Mouse (Mus musculus) ES-E14 (cell line): Measurements from ENCODE around the gene Slc29a2. TPM values are rescaled to one million over a fixed set of nuclear protein-coding genes. Genes with fewer than 3 reads are reported as not detected.
A peak's percentile ranks its signal among the peaks of the same experiment; 100 is the strongest.

Experiments used
- DNase-seq: peaks from one replicate; pipeline ENCODE4 v3.0.0-alpha.2; 2013; ENCODE audit warnings: low read depth, low spot score
- H3K27ac ChIP-seq: 2 replicates; pipeline ENCODE4 v1.5.1; 2012; ENCODE audit warnings: low read depth, mild to moderate bottlenecking, low read length, moderate library complexity, mixed read lengths; ENCODE audit not compliant: poor library complexity, insufficient read depth, severe bottlenecking
- H3K36me3 ChIP-seq: 2 replicates; pipeline ENCODE4 v1.6.1; 2012; ENCODE audit warnings: mild to moderate bottlenecking, low read length, moderate library complexity, mixed read lengths; ENCODE audit not compliant: control insufficient read depth, poor library complexity, insufficient read depth, severe bottlenecking
- H3K4me1 ChIP-seq, 2 experiments: fragments of 150-350 bp in 1 of 2; sonication (generic) in 1 of 2; 2 replicates each; pipeline ENCODE4 v1.6.1; 2012; ENCODE audit warnings: low read length in 2 of 2, mild to moderate bottlenecking in 1 of 2, mixed read lengths in 1 of 2; ENCODE audit not compliant: control insufficient read depth in 2 of 2, insufficient read depth in 2 of 2, poor library complexity in 1 of 2
- H3K4me3 ChIP-seq, 2 experiments: fragments of 150-350 bp in 1 of 2; sonication (generic) in 1 of 2; 2 replicates each; pipeline ENCODE4 v1.5.1; 2012; ENCODE audit warnings: low read length in 2 of 2, low read depth in 1 of 2, mild to moderate bottlenecking in 1 of 2, mixed read lengths in 1 of 2; ENCODE audit not compliant: insufficient read depth in 1 of 2, poor library complexity in 1 of 2, severe bottlenecking in 1 of 2
- H3K9ac ChIP-seq: 2 replicates; pipeline ENCODE4 v1.6.1; 2012; ENCODE audit warnings: low read depth, mild to moderate bottlenecking, low read length, mixed read lengths; ENCODE audit not compliant: poor library complexity, insufficient read depth, severe bottlenecking
- H3K9me3 ChIP-seq: fragments of 150-350 bp; sonication (generic); 2 replicates; pipeline ENCODE4 v1.6.1; 2012; ENCODE audit warnings: low read depth, mild to moderate bottlenecking, low read length; ENCODE audit not compliant: control insufficient read depth, insufficient read depth
- CHD2 ChIP-seq: IDR thresholded peaks from 2 replicates; pipeline ENCODE4 v1.6.1; 2014; ENCODE audit warnings: mild to moderate bottlenecking, low read depth, low read length, inconsistent platforms
- HCFC1 ChIP-seq: IDR thresholded peaks from 2 replicates; pipeline ENCODE4 v1.6.1; 2012; ENCODE audit warnings: low read length, inconsistent platforms, borderline replicate concordance; ENCODE audit not compliant: insufficient read depth
- MAFK ChIP-seq: IDR thresholded peaks from 2 replicates; pipeline ENCODE4 v1.6.1; 2014; ENCODE audit warnings: mild to moderate bottlenecking, low read depth, low read length, inconsistent platforms; ENCODE audit not compliant: insufficient read depth
- ZC3H11A ChIP-seq: IDR thresholded peaks from 2 replicates; pipeline ENCODE4 v1.6.1; 2012; ENCODE audit warnings: low read depth, mild to moderate bottlenecking, inconsistent platforms, low read length, borderline replicate concordance
- ZNF384 ChIP-seq: IDR thresholded peaks from 2 replicates; pipeline ENCODE4 v1.6.1; 2012; ENCODE audit warnings: low read depth, low read length, inconsistent platforms
- in situ Hi-C, 2 experiments: fragments of 600-800 bp; cut with MboI; formaldehyde crosslinking; loops; one replicate each; pipeline ENCODE4 v1.15.1; 2025; ENCODE audit warnings: low sequenced_read_pairs in 2 of 2, inconsistent platforms in 1 of 2; ENCODE audit not compliant: unreplicated experiment in 2 of 2
- total RNA-seq: library from RNA; depleted of rRNA; stranded (reverse); fragments of 300-350 nt; gene quantifications from 2 replicates; pipeline ENCODE4 v1.2.3, GENCODE M21; 2012

Gene Slc29a2
- total RNA-seq, 1 experiment, result 21.0 TPM

DNA sequence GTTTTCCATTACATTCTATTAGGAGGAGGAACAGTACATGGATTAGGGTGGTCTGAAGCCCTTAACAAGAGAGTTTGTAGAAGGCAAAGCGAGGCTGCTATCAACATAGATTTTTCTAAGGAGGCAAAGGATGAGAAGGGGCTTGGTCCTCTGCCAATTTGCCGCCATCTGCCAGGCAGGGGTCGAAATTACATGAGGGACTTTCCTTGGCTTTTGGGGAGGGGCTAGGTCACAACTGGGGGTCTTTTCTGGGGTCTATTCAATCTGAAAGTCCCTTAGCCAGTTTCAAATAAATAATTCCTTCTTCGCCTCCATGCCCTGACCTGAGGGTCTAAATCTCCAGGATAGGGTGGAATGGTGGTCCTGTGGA lies 33.4 kb upstream of the Slc29a2 start, which contains the start of gene Npas4:
TSS of gene Npas4 (minus strand) at position 61 of the 370 bp plus-strand sequence.
- H3K27ac ChIP-seq, result no peak within 1 kb of the TSS; the same call in 1 of the 2 replicates
- in situ Hi-C loops, result loop anchor here in 1 of 2 experiments (25.0 kb wide), 1 partner anchor 353 kb away; the partner anchor contains the start of gene Rce1
- no peak for DNase-seq
- H3K9me3 ChIP-seq, result no peaks in the 10 kb centered on the region
- H3K36me3 ChIP-seq, result no peaks in the 10 kb centered on the region
- H3K4me3 ChIP-seq, result peak within 1 kb of the TSS; percentile 30 to 48; a peak in 2 of 4 replicates
- no peak within 1 kb of the TSS for H3K9ac ChIP-seq
- TF ChIP-seq ZNF384 (no peak), HCFC1 (no peak), MAFK (no peak), CHD2 (no peak), ZC3H11A (no peak)
- peaks cover 0 to 4% of the 10 kb centered on the region in 2 experiments; a peak in 1 of 4 replicates for H3K4me1 ChIP-seq

DNA sequence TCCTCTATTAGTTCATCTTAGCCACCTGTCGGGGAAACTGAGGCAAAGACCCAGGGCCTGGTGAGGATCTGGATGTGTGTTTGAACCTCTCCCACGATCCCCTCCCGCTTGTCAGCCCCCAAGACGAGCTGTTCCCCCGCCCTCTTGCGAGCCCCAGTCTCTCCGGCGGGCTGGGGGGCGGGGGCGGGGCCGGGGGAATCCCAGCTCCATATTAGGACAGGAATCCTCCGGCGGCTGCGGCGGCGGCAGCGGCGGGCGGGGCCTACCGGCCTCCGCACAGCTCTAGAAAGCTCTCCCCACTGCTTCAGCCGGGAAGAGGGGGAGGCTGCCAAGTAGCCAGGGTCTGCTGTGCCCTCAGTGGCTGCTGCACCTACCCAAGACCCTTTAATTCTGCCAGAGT lies 32.9 kb upstream of the Slc29a2 start:
- Histone ChIP-seq H3K27ac (no peak overlapping the region), H3K4me1 (peaks cover 0 to 4% of the 10 kb centered on the region in 2 experiments; a peak in 1 of 4 replicates), H3K4me3 (peak overlapping the region in 1 of 2 experiments; percentile 30; a peak in 1 of 4 replicates), H3K9ac (no peak overlapping the region), H3K36me3 (no peaks in the 10 kb centered on the region), H3K9me3 (no peaks in the 10 kb centered on the region)
- TF ChIP-seq ZNF384 (no peak), CHD2 (no peak), ZC3H11A (no peak), MAFK (no peak)
- DNase-seq, result no peak
- in situ Hi-C loops, result loop anchor here in 1 of 2 experiments (25.0 kb wide), 1 partner anchor 353 kb away; the partner anchor contains the start of gene Rce1

DNA sequence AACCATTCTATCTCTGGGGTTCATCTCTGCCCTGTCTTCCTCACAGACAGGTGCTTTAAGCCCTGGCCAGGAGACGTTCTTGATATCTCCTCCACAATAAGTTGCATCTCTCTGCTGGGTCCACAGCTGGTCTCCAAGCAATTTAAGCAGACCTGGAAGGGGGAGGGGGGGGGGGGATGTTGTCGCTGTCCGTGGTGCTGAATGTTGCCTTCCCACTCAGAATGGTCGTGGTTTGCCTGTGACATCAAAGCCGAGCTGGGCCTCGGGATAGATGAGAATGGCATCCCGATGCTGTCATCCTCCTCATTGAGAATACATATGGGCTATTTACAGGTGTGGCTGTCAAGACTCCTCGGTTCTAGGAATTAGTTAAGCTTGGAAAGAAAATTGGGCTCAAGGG lies 31.3 kb upstream of the Slc29a2 start:
- no peaks in the 10 kb centered on the region for H3K9me3 ChIP-seq
- H3K27ac ChIP-seq, result no peak overlapping the region
- H3K36me3 ChIP-seq, result no peaks in the 10 kb centered on the region
- H3K4me1 ChIP-seq, result peaks cover 0 to 4% of the 10 kb centered on the region in 2 experiments; a peak in 1 of 4 replicates
- no peak overlapping the region for H3K4me3 ChIP-seq
- DNase-seq, result no peak
- TF ChIP-seq HCFC1 (0 out of 2 replicates have a peak, but pooled peaks have one; percentile 13), MAFK (no peak)
- H3K9ac ChIP-seq, result no peak overlapping the region
- in situ Hi-C loops, result loop anchor here in 1 of 2 experiments (25.0 kb wide), 1 partner anchor 355 kb away; the partner anchor contains the start of gene Rce1

DNA sequence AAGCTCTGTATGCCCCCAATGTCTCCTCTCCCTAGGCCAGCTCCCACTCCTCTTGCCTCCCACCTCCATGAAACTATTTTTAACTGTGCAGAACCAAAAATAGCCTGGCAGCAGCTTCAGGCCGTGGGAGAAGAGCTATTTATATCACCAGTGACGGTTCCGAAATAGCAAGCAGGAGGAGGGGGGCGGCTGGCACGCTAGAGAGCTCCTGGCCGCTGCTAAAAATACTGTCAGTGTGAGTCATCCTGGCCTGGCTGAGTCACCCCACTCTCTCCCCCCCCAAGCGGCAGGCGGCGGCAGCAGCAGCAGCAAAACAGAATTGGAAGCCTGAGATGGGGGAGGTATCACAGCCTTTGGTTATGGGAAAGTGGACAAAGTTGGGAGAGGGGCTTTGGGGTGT lies 30.8 kb upstream of the Slc29a2 start:
- no peak for DNase-seq
- Histone ChIP-seq H3K4me3 (no peak overlapping the region), H3K36me3 (no peaks in the 10 kb centered on the region), H3K9me3 (no peaks in the 10 kb centered on the region), H3K27ac (no peak overlapping the region), H3K9ac (no peak overlapping the region), H3K4me1 (peaks cover 0 to 7% of the 10 kb centered on the region in 2 experiments; a peak in 1 of 4 replicates)
- in situ Hi-C loops, result loop anchor here in 1 of 2 experiments (25.0 kb wide), 1 partner anchor 356 kb away; the partner anchor contains the start of gene Rce1
- TF ChIP-seq ZC3H11A (no peak), ZNF384 (no peak), HCFC1 (0 out of 2 replicates have a peak, but pooled peaks have one; percentile 7), CHD2 (no peak), MAFK (0 out of 2 replicates have a peak, but pooled peaks have one; percentile 19)

DNA sequence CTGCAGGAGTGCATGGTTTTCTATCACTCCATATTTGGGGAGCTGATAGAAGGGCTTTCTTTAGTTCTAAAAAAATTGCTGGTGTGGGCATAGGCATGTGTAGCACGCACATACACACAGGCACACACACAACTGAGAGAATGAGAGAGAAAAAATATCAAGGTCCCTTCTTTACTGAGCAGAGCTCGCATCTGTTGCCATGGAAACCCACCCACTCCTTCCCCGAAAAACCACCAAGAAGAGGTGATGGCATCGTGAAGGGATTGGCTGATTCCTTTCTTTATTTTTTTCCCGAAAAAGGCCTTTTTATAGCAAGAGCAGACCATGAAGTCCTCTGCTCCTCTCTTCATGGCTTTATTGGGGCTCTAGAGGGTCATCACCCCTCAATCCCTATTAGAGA lies 29.6 kb upstream of the Slc29a2 start:
- Histone ChIP-seq H3K4me1 (peaks cover 0 to 7% of the 10 kb centered on the region in 2 experiments; a peak in 1 of 4 replicates), H3K4me3 (no peak overlapping the region), H3K9ac (no peak overlapping the region), H3K36me3 (no peaks in the 10 kb centered on the region), H3K9me3 (no peaks in the 10 kb centered on the region), H3K27ac (no peak overlapping the region)
- in situ Hi-C loops, result loop anchor here in 1 of 2 experiments (25.0 kb wide), 1 partner anchor 357 kb away; the partner anchor contains the start of gene Rce1
- TF ChIP-seq ZNF384 (no peak), ZC3H11A (no peak), MAFK (no peak), HCFC1 (no peak), CHD2 (no peak)
- DNase-seq, result no peak
